Mouse (Mus musculus) liver, embryonic 13.5 days (tissue): ENCODE measurements at regions not wholly inside any gene's neighbourhood (a gene's known extent, or its start where the extent isn't known, plus 50 kb on each side); places are given as distances from the start of the nearest gene placed in this dataset.

Source experiments
- ATAC-seq: fragments of 200-750 bp; cut with Nextera tagmentation; 2 replicates; pipeline ENCODE4 v1.8.0; 2017; ENCODE audit warnings: low read depth, mild to moderate bottlenecking, moderate number of reproducible peaks, moderate library complexity
- DNase-seq: peaks from one replicate; pipeline ENCODE4 v3.0.0; 2022
- H3K27ac ChIP-seq: fragments of 300-500 bp; sonication (generic); 2 replicates; pipeline ENCODE4 v1.5.1; 2015; ENCODE audit warnings: moderate library complexity, mild to moderate bottlenecking, inconsistent platforms
- H3K27me3 ChIP-seq: fragments of 300-500 bp; sonication (generic); 2 replicates; pipeline ENCODE4 v1.6.1; 2015; ENCODE audit warnings: mild to moderate bottlenecking, inconsistent platforms
- H3K36me3 ChIP-seq: fragments of 300-500 bp; sonication (generic); 2 replicates; pipeline ENCODE4 v1.6.1; 2015; ENCODE audit warnings: mild to moderate bottlenecking, inconsistent platforms
- H3K4me1 ChIP-seq: fragments of 300-500 bp; sonication (generic); replicated peaks from 2 replicates; pipeline ENCODE4 v1.6.1; 2015; ENCODE audit warnings: inconsistent platforms
- H3K4me2 ChIP-seq: fragments of 300-500 bp; sonication (generic); 2 replicates; pipeline ENCODE4 v1.6.1; 2015; ENCODE audit warnings: inconsistent platforms, mild to moderate bottlenecking, moderate library complexity
- H3K4me3 ChIP-seq: fragments of 300-500 bp; sonication (generic); replicated peaks from 2 replicates; pipeline ENCODE4 v1.5.1; 2015; ENCODE audit warnings: mild to moderate bottlenecking, inconsistent platforms
- H3K9ac ChIP-seq: fragments of 300-500 bp; sonication (generic); 2 replicates; pipeline ENCODE4 v1.6.1; 2015; ENCODE audit warnings: mild to moderate bottlenecking, inconsistent platforms
- H3K9me3 ChIP-seq: fragments of 300-500 bp; sonication (generic); replicated peaks from 2 replicates; pipeline ENCODE4 v1.6.1; 2016; ENCODE audit warnings: inconsistent platforms
- WGBS: fragments of 180-500 bp; shearing (Covaris S2); methylation state at CpG from one replicate; pipeline ENCODE4 v1.1.7; 2015; ENCODE audit not compliant: insufficient replicate concordance; 5-methylcytosine and 5-hydroxymethylcytosine counted together

- no peak overlapping the region for H3K4me2 ChIP-seq
- 58% methylated on average over 4 of the region's 4 CpGs for WGBS
- H3K4me1 ChIP-seq: no peaks in the 10 kb centered on the region
- no peaks in the 10 kb centered on the region for H3K36me3 ChIP-seq
- H3K9me3 ChIP-seq: no peaks in the 10 kb centered on the region
- no peak for DNase-seq
- no peak overlapping the region for H3K4me3 ChIP-seq
- no peak overlapping the region for H3K9ac ChIP-seq
- H3K27me3 ChIP-seq: no peaks in the 10 kb centered on the region
- ATAC-seq: no peak
- no peak overlapping the region for H3K27ac ChIP-seq
These were observed 131.7 kb upstream of the Dynlrb2 start for GRCm38 (mm10) chr8:116373063-116373462.

- Histone ChIP-seq H3K36me3 (no peaks in the 10 kb centered on the region), H3K4me3 (no peak overlapping the region), H3K4me2 (no peak overlapping the region), H3K9ac (no peak overlapping the region), H3K9me3 (no peaks in the 10 kb centered on the region), H3K27ac (no peak overlapping the region), H3K4me1 (no peaks in the 10 kb centered on the region), H3K27me3 (no peaks in the 10 kb centered on the region)
- DNase-seq (no peak), ATAC-seq (no peak)
- WGBS: 53% methylated on average over 3 of the region's 3 CpGs
These were observed 132.2 kb upstream of the Dynlrb2 start for GRCm38 (mm10) chr8:116372574-116372973.

- Histone ChIP-seq H3K27ac (no peak overlapping the region), H3K36me3 (no peaks in the 10 kb centered on the region), H3K9ac (no peak overlapping the region), H3K4me3 (no peak overlapping the region), H3K4me2 (no peak overlapping the region), H3K9me3 (no peaks in the 10 kb centered on the region), H3K27me3 (no peaks in the 10 kb centered on the region), H3K4me1 (no peaks in the 10 kb centered on the region)
- WGBS: 64% methylated on average over 9 of the region's 9 CpGs
- ATAC-seq (no peak), DNase-seq (no peak)
These were observed 132.7 kb upstream of the Dynlrb2 start for GRCm38 (mm10) chr8:116372056-116372455.

GRCm38 (mm10) chr8:116367491-116367890, 137.3 kb upstream of the Dynlrb2 start:
- H3K36me3 ChIP-seq: no peaks in the 10 kb centered on the region
- no peak overlapping the region for H3K9ac ChIP-seq
- WGBS: 68% methylated on average over 6 of the region's 6 CpGs
- no peaks in the 10 kb centered on the region for H3K27me3 ChIP-seq
- H3K4me3 ChIP-seq: no peak overlapping the region
- H3K4me2 ChIP-seq: no peak overlapping the region
- ATAC-seq: no peak
- H3K9me3 ChIP-seq: no peaks in the 10 kb centered on the region
- H3K4me1 ChIP-seq: no peaks in the 10 kb centered on the region
- H3K27ac ChIP-seq: no peak overlapping the region
- no peak for DNase-seq

GRCm38 (mm10) chr8:116366706-116367105, 138.1 kb upstream of the Dynlrb2 start:
- H3K4me2 ChIP-seq: no peak overlapping the region
- no peaks in the 10 kb centered on the region for H3K27me3 ChIP-seq
- no peaks in the 10 kb centered on the region for H3K4me1 ChIP-seq
- H3K4me3 ChIP-seq: no peak overlapping the region
- no peak for DNase-seq
- no peak overlapping the region for H3K27ac ChIP-seq
- no peak overlapping the region for H3K9ac ChIP-seq
- no peaks in the 10 kb centered on the region for H3K36me3 ChIP-seq
- 31% methylated on average over 3 of the region's 3 CpGs for WGBS
- no peak for ATAC-seq
- no peaks in the 10 kb centered on the region for H3K9me3 ChIP-seq

- no peak overlapping the region for H3K4me2 ChIP-seq
- 68% methylated on average over 1 of the region's 1 CpGs for WGBS
- H3K4me3 ChIP-seq: no peak overlapping the region
- no peaks in the 10 kb centered on the region for H3K36me3 ChIP-seq
- no peak overlapping the region for H3K9ac ChIP-seq
- no peak overlapping the region for H3K27ac ChIP-seq
- no peaks in the 10 kb centered on the region for H3K27me3 ChIP-seq
- no peaks in the 10 kb centered on the region for H3K4me1 ChIP-seq
- no peak for DNase-seq
- ATAC-seq: no peak
- H3K9me3 ChIP-seq: no peaks in the 10 kb centered on the region
These were observed 140.0 kb upstream of the Dynlrb2 start for GRCm38 (mm10) chr8:116364751-116365150.

GRCm38 (mm10) chr8:116364172-116364571, 140.6 kb upstream of the Dynlrb2 start:
- H3K9me3 ChIP-seq: no peaks in the 10 kb centered on the region
- H3K36me3 ChIP-seq: no peaks in the 10 kb centered on the region
- H3K9ac ChIP-seq: no peak overlapping the region
- H3K4me1 ChIP-seq: no peaks in the 10 kb centered on the region
- H3K27me3 ChIP-seq: no peaks in the 10 kb centered on the region
- ATAC-seq (no peak), DNase-seq (no peak)
- no peak overlapping the region for H3K27ac ChIP-seq
- H3K4me3 ChIP-seq: no peak overlapping the region
- WGBS: 62% methylated on average over 2 of the region's 2 CpGs
- H3K4me2 ChIP-seq: no peak overlapping the region

- 24% methylated on average over 4 of the region's 4 CpGs for WGBS
- ATAC-seq: no peak
- no peaks in the 10 kb centered on the region for H3K4me1 ChIP-seq
- no peaks in the 10 kb centered on the region for H3K9me3 ChIP-seq
- H3K36me3 ChIP-seq: no peaks in the 10 kb centered on the region
- no peak overlapping the region for H3K4me2 ChIP-seq
- H3K4me3 ChIP-seq: no peak overlapping the region
- H3K27me3 ChIP-seq: no peaks in the 10 kb centered on the region
- no peak overlapping the region for H3K9ac ChIP-seq
- DNase-seq: no peak
- no peak overlapping the region for H3K27ac ChIP-seq
These were observed 142.4 kb upstream of the Dynlrb2 start for GRCm38 (mm10) chr8:116362351-116362750.

GRCm38 (mm10) chr8:116359761-116360160, 145.0 kb upstream of the Dynlrb2 start:
- Histone ChIP-seq H3K36me3 (no peaks in the 10 kb centered on the region), H3K27ac (no peak overlapping the region), H3K4me1 (no peaks in the 10 kb centered on the region), H3K9me3 (no peaks in the 10 kb centered on the region), H3K9ac (no peak overlapping the region), H3K27me3 (no peaks in the 10 kb centered on the region), H3K4me3 (no peak overlapping the region), H3K4me2 (no peak overlapping the region)
- ATAC-seq (no peak), DNase-seq (no peak)
- WGBS: 57% methylated on average over 4 of the region's 4 CpGs

- Histone ChIP-seq H3K27me3 (no peaks in the 10 kb centered on the region), H3K4me1 (no peaks in the 10 kb centered on the region), H3K27ac (no peak overlapping the region), H3K36me3 (no peaks in the 10 kb centered on the region), H3K4me3 (no peak overlapping the region), H3K4me2 (no peak overlapping the region), H3K9me3 (no peaks in the 10 kb centered on the region; the same call in 1 of the 2 replicates), H3K9ac (no peak overlapping the region)
- 62% methylated on average over 6 of the region's 6 CpGs for WGBS
- DNase-seq (no peak), ATAC-seq (no peak)
These were observed 150.0 kb upstream of the Dynlrb2 start for GRCm38 (mm10) chr8:116354756-116355155.

GRCm38 (mm10) chr8:116353911-116354310, 150.9 kb upstream of the Dynlrb2 start:
- WGBS: 64% methylated on average over 5 of the region's 5 CpGs
- no peak for ATAC-seq

GRCm38 (mm10) chr8:116352635-116353034, 152.1 kb upstream of the Dynlrb2 start:
- Histone ChIP-seq H3K9ac (no peak overlapping the region), H3K4me3 (no peak overlapping the region), H3K27me3 (no peaks in the 10 kb centered on the region), H3K4me2 (no peak overlapping the region), H3K4me1 (no peaks in the 10 kb centered on the region), H3K9me3 (no peaks in the 10 kb centered on the region; the same call in 1 of the 2 replicates), H3K36me3 (no peaks in the 10 kb centered on the region), H3K27ac (no peak overlapping the region)
- DNase-seq (no peak), ATAC-seq (no peak)
- WGBS: 62% methylated on average over 2 of the region's 2 CpGs

More at GRCm38 (mm10) chr8:116353911-116354310, 150.9 kb upstream of the Dynlrb2 start:
- Histone ChIP-seq H3K9ac (no peak overlapping the region), H3K9me3 (no peaks in the 10 kb centered on the region; the same call in 1 of the 2 replicates), H3K4me1 (no peaks in the 10 kb centered on the region), H3K27me3 (no peaks in the 10 kb centered on the region), H3K4me3 (no peak overlapping the region), H3K4me2 (no peak overlapping the region), H3K36me3 (no peaks in the 10 kb centered on the region), H3K27ac (no peak overlapping the region)
- DNase-seq: no peak
